Mouse (Mus musculus) cerebellum, adult (tissue): ENCODE results near the gene Necab3.

Experiments
- ATAC-seq: cut with Nextera tagmentation; 2 replicates; pipeline ENCODE4 v1.9.2; 2017; ENCODE audit warnings: mild to moderate bottlenecking, moderate library complexity, mixed read lengths; ENCODE audit not compliant: insufficient number of reproducible peaks, low FRiP score, low TSS enrichment

The Necab3 gene

DNA sequence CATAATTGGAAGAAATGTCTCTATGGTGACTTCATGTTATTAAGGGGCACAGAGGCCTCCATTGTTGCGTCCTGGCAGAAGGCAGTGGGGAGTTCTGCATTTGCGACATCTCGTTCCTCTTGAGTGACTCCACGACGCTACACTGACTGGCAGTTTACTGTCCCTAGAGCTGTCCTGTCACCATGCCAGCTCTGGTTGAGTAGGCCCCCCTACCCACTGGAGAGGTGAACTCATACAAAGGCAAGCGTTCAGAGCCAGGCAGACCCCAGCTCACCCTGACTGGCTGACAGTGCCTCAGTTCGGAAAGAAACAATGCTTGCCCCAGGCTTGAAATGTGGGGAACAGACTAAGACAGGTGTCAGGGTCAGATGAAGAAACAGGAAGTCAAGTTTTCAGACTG is 15.6 kb upstream of the Necab3 start:
- no peak for ATAC-seq

DNA sequence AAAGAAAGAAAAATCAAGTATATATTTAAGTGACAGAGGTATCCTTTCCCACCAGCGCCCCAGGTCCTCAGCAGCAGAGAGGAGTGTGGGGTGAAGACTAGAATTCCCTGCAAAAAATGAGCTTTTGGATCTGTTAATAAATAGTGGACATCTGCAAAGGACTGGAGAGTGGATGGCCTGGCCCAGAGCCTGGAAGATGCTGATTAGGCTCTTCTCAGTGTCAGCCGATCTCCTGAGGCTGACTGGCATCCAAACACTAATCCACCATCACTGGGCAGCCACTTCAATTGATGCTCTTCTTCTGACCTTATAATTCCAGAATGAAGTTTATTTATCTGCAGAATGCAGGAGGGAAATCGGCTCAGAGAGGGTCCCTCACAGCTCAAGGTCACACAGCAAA is 14.3 kb upstream of the Necab3 start:
- ATAC-seq = no peak

DNA sequence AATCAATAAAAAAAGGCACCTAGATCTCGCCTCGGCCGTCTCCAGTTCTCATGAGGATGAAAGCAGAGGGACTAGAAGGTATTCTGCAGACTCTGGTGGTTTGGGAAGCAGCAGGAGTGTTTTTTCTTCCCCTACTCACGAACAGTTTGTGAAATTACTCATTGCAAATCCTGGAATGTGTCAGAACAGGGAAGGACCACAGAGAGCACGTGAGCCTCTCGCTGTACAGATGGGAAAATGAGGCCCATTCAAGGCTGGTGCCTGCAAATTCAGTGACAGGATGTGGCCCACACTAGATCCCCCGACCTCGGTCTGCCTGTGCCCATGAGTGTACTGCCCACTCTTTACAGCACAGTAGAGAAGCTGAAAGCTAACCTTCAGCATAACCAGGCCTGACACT is 13.3 kb upstream of the Necab3 start:
- ATAC-seq = no peak

DNA sequence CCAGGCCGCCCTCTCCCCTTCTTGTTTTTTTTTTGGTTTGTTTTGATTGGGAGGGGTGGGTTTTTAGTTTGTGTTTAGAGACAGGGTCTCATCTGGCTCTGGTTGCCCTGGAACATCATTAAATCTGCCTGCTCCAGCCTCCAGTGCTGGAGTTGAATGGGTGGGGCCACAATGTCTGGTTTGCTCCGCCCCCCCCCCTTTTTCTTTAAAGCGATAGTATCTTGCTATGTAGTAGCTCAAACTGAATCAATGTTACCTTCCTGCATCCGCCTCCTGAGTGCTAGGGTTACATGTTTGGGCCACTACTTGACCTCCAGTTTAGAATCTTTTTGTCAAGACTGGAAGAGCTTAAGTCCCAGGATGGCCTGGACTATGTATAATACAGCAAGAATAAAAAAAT is 12.6 kb upstream of the Necab3 start:
- no peak for ATAC-seq

DNA sequence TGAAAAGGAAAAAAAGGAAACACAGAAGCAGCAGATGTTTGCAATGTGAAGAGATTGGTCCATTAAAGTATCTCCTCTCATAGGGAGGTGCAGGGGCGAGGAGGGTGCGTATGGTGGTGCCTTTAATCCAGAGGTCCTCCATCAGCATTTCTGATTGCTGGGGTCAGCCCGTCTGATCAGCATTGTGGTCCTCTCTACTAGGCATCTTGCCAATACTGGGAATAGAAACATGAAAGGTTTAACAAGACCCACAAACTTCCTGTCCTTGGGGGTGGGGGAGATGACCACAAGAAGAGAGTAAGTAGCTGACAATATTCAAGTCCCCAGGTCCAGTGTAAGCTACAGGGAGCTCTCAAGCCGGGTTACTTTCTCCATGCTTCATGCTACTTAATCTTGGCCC is 12.0 kb upstream of the Necab3 start:
- no peak for ATAC-seq

DNA sequence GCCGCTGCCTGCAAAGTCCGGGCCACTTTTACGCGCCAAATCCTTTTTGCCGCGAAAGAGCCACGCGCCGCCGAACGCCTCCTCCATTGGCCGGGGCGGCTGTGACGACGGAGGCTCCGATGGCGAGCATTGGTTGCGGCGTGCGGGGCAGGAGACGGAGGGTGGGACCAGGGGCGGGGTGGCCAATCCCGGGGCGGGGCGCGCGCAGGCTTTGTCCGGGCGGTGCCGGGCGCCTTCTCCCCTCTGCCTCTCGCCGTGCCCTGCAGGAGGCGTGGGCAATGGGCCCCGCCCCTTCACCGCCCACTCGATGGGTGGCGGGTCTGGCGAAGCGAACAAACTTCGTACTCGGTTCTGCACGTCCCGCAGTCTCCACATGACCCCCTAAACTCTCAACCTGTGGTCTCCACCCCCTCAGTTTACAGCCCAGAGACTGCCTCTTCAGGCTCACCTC is 11.2 kb upstream of the Necab3 start, which contains the start of gene E2f1:
E2f1 (minus strand) TSS at position 57 of the 451 bp plus-strand sequence.
- ATAC-seq = peak; percentile 96

DNA sequence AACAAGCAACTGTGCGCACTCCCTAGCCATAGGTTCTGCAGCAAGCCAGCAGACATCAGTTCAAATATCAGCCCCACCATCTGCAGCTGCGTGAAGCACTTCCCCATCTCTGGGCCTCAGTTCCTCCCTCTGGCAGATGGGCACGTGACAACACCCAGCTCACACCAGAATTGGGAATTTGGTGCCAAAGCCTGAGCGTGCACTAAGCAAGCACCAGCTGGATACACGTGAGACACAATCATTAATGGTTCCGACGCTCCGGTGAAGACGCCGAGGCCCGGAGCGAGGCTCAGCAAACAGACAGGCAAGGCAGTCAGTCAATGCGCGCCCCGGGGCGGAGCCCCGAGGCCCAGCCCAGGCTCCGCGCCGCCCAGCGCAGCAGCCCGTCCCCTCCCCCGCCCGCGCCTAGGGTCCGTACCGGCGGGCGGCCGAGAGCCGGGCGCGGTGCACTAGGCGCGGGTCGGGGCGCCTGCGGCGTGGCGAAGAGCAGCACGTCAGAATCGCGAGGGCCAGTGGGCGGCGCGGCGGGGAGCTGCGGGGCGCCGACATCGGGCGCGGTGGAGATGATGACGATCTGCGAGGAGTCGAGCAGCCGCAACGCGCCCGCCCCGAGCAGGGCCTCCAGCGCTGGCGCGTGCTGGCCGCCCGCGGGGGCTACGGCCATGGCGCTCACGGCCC is 10.5 kb upstream of the Necab3 start:
- no peak for ATAC-seq

DNA sequence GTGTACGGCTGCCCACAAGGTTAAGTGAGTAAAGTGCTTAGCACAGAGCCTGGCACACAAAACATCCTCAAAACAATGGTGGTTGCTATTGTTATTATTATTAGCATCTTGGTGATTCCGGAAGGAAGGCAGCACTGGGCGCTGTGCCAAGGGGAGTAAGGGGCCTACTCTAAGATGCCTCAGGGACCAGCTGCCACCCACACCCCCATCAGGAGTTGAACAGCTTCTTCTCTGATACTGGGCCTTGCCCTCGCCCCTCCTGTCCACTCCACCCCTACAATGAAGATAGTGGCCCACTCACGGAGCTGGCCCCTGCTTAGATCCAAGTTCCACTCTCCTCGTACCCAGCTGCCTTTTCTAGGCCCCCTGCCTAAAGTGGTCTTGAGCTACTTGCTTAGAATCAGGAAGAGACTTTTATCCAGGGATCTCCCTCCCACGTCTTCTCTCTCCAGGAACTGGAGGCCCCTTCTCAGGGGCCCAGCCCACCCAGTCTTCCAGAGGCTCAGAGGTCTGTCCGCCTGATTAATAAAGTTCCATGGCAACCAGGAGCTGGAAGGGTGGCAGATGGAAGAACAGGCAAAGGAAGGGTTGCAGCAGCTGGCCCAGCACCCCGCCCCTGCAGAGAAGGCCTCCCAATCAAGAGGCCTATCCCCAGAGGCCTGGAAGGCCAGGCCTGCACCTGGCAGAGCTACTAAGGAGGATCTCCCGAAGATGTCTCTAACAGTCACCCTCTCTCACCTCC is 9.8 kb upstream of the Necab3 start:
- no peak for ATAC-seq

DNA sequence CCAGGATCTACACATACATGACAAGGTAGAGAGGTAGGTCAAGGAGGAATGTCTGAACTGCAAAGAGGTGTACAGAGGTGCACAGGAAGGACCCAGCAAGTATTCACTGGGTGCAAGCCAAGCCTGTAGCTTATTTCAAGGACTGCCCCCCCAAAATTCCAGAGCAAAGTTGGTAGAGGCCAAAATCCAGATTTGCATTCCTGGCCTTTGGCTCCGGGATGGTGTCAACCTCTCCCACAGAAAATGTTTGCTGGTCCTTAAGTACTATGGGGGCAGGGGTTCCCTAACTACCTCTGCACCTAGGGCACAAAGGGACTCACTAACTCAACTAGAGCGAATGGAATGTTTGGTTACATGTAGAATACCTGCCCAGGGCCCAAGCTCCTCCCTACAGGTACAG is 9.1 kb upstream of the Necab3 start:
- ATAC-seq = no peak

DNA sequence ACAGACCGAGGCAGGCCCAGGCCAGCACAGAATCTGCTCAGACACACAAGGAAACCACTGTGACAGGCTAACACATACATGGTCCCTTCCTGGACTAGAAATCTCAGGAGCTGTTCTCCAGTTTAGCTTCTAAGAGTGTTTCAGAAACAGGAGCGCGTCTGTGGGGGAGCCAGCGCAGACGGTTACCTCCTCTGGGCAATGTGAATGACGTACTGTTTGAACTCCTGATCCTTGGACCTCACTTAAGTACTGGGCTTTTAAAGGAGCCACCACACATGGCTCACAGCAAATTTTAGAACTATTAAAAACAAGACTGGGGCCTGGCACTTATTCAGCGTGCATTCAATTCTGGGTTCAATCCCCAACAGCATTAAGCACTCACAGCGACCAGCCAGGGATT is 8.0 kb upstream of the Necab3 start:
- ATAC-seq = no peak

DNA sequence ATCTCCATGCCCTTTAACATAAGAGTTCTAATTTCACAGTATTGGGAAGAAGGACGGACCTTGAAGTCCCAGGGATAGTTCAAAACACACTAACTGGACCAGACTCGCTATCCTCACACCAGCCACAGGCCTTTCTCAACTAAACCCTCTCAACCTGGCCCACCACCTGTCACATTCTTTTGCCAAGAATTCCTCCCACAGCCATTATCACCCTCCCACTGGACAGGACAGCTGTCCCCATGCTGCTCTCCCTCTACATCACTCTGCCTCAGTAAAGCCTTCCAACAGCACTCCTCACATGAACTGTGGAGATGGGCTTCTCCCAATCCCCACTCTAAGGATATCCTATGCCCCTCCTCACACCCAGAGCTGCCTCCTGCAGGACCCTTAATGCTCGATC is 6.9 kb upstream of the Necab3 start:
- ATAC-seq = peak; percentile 74

DNA sequence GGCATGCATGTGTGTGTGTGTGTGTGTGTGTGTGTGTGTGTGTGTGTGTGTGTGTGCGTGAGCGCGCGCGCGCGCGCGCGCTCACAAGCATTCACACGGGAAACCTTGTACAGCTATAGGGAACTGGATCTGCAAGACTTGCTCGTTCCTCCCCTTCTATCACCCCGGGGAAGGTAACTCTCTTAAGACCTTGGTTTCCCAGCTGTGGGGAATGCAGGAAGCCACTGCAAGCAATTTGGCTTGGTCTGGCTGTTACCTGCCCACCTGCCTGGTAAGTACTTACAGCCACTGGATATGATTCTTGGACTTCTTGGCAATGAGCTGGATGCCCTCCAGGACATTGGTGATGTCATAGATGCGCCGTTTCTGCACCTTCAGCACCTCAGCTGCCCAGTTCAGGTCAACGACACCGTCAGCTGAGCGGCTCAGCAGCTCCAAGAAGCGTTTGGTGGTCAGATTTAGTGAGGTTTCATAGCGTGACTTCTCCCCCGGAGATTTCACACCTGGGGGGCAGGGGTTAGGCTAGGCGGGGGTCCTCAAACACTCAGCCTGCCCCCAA is 5.0 kb upstream of the Necab3 start:
- no peak for ATAC-seq

DNA sequence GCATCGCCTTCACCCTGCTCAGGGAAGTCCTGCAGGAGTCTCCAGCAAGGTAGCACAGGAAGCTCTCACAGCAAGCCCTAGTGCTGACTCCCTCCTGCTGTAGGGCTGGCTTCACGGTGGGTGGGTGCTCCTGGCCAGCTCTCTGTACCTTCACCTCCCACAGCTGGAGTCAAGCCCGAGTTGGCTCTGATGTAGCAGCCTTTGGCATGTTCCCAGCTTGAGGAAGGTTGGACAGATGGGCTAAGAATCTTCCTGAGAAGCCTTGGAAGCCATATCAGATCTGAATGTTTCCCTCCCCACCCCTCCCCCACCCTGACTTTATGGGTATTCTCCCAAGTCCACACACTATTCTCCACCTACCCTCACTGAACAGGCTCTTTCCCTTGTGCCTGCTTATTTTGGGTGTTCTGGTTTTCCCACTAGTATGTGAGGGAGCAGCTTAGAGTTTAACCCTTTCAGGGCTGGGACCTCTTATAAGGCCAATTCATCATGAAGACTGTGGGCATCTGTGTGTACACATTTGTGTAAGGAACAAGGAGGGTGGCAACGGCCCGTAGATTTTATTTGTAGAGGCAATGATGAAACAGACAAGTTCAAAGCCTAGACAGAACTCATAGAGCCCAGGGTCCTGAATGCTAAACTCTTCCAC is 1.4 kb downstream of the Necab3 start:
- no peak for ATAC-seq

DNA sequence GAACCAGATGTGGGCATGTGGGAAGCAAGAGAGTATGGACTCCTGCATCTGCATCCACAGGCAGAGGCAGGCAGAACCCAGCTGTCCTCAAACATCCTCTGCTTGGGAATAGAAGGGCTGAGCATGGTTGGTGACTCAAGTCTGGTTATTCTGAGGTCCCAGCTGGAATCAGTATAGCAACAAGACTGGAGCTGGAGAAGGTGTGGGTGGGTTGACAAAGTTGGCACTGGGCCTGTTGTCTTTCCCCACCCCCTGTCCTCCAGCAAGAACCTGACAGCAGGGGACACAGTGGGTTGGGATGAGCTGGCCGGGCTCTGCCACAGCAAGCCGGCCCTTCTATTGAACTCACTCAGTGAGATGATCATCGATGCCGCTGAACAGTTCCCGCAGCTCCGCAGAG is 3.5 kb downstream of the Necab3 start:
- no peak for ATAC-seq

DNA sequence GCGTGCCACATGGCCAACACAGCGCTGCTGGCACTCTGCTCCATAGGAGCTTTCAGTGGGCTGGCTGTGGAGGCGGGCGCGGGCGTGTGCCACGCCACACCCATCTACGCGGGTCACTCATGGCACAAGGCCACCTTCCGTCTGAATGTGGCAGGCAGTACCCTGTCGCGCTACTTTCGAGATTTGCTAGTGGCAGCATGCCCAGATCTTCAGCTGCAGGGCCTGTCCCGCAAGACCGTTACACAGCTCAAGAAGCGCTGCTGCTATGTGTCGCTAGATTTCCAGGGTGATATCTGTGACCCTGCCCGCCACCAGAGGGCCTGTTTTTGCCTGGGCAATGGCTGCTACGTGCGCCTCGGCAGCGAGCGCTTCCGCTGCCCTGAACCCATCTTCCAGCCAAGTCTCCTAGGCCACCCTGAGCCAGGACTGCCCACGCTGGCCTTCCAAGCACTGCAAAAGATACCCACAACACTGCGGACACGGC is 6.2 kb downstream of the Necab3 start:
- ATAC-seq = peak; percentile 71

DNA sequence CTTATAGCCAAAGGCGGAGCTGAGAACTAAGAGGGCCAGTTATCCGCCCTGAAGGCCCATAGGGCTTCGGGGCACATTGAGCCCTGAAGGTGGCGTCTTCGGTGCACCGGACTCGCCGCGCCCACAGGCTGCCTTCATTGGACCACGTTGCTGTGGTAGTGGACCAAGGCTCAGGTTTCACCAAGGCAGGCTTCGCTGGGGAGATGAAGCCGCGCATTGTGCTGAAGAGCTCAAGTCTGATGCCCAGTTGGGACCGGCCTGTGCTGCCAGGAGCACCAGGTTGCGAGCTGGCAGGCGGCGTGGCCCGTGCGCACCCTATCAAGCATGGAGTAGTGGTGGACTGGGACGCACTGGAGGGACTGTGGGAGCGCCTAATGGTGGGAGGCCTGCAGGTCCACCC is 6.8 kb downstream of the Necab3 start:
- ATAC-seq = peak; percentile 49; the same call in 1 of the 2 replicates

DNA sequence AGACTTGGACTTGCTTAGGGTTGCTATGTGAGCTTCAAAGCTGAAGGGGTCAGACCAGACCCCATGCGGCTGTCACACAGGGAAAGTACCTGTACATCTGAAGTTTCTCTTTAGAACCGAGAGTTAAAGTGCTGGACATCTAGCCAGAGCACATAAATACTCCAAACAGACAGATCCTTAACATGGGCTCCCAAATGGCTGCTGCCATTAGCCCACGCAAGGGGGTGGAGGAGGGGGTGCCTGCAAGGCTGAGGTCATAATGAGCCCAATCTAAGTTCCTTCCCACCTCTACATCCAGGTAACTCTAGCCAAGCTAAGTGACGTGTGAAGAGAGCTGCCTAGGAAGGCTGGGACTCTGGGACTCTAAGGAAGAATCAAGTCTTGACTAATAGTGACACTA is 7.2 kb downstream of the Necab3 start, which contains the start of gene Actl10:
Actl10 (plus strand) TSS at position 301 of the 400 bp plus-strand sequence.
- no peak for ATAC-seq

DNA sequence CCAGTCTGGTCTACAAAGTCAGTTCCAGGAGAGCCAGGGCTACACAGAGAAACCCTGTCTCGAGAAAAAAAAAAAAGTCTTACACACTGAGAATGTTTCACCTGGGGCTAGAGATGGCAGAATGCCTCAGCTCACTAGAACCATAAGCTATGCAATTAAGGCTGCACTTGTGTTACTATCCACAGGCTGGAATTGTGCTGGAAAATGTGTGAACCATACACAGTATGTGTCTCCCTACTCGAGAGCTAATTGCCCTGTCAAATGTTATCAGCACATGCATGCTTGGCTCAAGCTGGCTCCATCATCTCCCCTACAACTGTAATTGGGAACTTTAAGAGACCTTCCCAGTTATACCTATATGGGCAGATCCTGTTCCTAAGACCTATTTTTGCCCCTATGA is 7.8 kb downstream of the Necab3 start:
- no peak for ATAC-seq

DNA sequence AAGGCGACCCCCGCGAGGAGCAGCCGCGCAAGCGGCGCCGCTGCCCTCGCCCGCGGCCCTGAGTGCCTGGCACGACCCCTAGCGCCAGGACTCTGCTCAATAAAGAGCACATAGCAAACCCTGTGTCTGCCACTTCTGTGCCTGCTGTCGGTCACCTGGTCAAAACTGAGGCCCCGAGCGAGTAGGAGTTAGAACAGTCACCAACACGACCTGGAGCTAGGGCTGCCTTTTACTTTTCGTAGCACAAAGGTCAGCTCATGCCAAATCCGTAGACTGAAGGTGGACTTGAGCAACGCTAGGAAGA is 8.9 kb downstream of the Necab3 start:
- no peak for ATAC-seq

DNA sequence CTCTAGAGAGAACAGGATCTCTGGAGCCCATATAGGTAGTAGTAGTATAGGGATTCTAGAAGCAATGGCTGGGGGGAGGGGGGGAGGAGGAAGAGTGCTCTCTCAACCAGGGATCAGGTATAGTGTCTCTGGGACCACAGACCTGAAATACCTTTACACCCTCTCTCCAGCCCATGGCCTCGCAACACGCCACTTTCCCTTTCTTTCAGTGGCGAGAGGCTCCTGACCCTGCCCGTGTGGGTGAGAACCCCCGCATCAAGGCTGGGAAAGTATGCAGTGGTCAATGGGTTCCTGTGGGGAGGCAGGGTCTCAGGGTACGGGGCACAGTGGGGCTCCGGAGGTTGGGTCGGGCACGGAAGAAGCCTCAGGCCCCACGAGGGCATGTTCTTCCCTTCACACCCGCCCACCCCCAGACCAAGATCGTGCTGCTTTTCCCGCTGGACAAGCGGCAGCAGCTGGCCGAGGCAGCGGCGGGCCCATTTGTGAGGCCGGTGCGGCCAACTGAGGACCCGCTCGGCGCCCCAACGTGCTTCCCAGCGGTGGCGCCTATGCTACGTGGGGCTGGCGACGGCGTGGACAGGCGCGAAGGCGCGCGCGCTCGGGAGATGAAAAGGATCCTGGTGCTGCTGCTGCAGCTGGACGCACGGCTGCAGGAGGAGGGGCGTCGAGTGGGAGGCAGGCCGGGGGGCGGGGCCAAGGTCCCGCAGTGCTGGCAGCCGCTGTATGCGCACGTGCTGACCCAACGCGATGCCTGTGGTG is 9.4 kb downstream of the Necab3 start:
- ATAC-seq = no peak
